Mouse (Mus musculus): ENCODE data around the gene 5730596B20Rik. TPM values are rescaled to one million over a fixed set of nuclear protein-coding genes. Genes with fewer than 3 reads are reported as not detected.

5730596B20Rik gene
- total RNA-seq (2017) = not detected in 3 replicates

DNA sequence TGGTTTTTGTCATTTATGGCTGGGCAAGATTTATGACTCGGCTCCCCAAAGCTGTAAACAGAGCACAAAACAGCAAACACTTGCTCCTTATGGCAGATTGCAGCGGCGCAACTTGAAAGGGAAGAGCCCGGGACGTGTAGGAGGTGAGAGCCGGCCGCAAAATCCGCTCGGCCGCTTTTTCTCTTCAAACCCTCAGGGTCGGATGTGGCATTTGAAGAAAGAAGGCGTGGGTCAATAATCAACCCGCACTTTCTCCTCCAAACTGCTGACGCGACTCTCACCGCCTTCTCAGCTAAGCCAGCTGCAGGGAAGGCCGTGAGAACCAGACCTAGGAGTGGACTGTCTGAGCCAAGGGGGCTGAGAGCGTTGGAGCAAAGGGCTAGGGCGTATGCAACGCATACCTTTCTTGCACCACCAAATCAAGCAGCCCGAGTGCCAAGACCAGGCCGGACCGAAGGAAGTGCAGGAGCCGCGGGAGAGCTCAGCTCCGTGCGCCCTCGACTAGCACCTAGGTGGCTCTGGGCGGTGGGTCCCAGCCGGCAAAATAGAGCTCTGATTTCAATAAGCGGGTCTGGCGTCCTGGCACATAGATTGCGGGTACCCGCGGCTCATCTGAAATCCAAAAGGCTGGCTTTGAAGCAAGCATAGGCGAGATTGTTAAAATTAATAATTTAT lies at the start of gene 5730596B20Rik:
Gene 5730596B20Rik, plus strand, starts transcription at position 438 of the 675 bp plus-strand sequence.
- no peak for ATAC-seq (replicated peaks; ENCODE audit: insufficient number of reproducible peaks, low FRiP score, low TSS enrichment, poor library complexity, severe bottlenecking)

DNA sequence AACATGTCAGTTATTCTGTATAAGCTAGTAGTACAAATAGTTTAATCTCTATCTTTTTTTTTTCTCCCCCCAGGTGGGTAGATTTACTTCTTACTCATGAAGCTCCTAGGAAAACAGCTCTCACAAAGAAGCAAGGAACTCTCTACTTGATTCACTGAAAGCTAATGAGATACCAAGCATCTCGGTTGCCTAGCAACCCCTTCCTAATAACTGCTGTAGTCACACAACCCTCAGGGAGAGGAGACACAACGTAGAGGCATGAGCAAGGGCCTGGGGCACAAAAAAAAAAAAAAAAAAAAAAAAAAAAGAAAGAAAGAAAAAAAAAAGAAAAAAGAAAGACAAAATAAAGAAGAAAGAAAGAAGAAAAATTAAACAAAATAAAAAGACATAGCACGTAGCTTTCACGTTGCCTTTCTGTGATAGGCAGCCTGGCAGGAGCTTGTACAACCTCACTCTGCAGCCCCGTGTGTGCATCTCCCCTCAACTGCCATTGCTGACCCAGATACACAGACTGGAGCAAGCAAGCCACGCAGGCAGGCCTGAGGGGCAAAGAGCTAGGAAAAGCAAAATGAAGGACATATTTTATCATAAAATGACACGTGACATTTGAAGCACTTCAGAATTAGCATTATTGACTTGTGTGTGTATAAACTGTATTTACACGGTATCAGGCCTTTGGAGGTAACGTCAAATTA lies 39.3 kb upstream of the 5730596B20Rik start:
- no peak for ATAC-seq (replicated peaks; ENCODE audit: insufficient number of reproducible peaks, low FRiP score, low TSS enrichment, poor library complexity, severe bottlenecking)

DNA sequence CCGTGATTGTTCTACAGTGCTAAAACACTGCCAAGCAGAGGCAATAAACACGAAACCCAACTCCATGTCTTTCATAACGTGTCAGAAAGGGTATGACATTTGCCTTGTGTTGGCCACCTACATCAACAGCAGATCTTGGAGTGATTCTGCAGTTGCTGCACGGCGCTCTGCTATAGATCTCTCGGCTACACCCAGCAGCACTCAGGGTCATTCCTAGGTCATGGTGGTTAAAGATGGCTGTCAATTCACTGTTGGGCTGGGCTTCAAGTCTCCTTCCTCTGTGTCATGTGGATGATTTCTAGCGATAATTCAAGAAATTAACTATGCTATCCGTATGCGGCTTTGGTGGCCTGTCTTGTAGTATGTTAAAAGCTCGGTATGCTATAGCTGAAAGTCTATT lies 38.7 kb upstream of the 5730596B20Rik start:
- no peak for ATAC-seq (replicated peaks; ENCODE audit: insufficient number of reproducible peaks, low FRiP score, low TSS enrichment, poor library complexity, severe bottlenecking)

DNA sequence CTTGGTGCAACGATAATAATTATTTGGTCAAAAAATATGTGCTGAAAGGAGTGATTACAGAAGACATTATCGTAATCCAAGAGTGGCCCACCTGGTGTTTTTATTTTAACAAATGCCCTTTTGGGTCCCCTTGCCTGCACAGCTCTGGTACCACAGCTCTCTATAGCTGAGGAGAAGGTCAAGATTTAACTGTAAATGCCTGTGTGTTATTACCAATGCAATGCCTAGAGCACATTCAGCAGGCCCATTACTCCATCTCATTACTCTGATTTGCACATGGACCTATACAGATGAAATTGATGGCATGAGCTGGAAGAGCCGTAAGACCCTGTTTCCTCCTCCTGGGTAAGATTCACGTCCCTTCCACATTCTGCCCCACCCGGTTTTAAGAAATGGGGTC lies 38.2 kb upstream of the 5730596B20Rik start:
- ATAC-seq (replicated peaks; ENCODE audit: insufficient number of reproducible peaks, low FRiP score, low TSS enrichment, poor library complexity, severe bottlenecking) = no peak

GRCm38 (mm10) chr6:52150401-52150966 lies 26.8 kb upstream of the 5730596B20Rik start:
- no peak for ATAC-seq (replicated peaks; ENCODE audit: insufficient number of reproducible peaks, low FRiP score, low TSS enrichment, poor library complexity, severe bottlenecking)

DNA sequence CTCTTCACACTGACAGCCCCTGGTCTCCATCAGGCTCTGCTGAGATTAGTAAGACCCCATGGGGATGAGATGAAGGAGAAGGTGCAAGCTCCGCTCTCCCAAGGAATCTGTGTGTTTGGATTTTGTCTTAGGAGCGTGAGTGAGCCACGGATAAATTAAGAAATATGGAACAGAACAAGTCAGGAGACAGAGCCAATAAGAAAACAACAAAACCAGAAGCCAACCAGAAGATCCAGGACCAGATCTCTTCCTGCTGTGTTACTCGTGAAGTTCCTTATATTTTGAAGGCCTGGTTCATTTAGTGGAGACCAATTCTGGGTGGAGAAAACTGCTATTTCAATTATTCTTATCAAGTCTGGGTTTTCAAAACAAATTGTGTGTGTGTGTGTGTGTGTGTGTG lies 25.7 kb upstream of the 5730596B20Rik start:
- ATAC-seq (replicated peaks; ENCODE audit: insufficient number of reproducible peaks, low FRiP score, low TSS enrichment, poor library complexity, severe bottlenecking) = no peak

DNA sequence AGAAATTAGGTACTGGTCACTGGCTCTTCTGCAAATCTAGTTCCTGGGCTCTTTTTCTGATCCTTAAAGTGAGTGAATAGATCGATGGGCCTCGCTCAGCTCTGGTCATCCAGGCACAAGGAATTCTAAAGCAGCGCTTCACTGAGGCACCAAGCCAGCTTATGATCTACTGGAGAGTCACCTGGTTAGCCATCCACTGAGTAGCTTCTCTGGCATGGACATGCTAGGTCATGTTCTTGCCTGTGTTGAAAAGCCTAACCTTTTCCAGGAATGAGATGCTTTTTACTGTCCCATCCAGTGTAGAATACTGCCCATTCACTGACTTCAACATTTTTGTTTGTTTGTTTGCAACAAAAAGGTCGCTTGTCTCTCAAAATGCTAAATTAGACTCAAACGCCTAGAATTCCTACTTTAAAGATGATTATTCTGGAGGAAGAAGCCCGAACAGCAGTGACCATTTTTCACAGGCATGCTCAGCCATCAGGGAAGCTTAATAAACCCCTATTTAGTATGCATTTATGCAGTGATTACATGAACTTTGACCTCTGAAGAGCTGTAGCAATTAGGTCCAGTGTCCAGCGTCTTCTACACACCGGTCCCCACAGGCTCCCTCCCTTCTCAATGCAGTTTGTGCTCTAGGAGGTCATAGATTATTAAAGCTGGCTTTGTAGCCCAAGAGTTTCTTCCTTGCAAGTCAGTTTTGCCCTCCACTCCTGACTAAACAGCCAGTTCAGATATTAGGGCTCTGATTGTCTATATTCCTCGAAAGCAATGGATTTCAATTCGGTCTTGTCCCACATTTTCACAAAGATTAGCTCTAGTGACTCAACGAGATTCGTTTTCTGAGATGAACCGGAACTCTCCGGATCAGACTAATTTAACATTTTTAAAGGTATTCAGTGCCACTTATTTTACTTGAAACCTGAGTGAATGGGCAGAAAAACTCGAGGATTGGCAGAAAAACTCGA lies 24.8 kb upstream of the 5730596B20Rik start:
- no peak for ATAC-seq (replicated peaks; ENCODE audit: insufficient number of reproducible peaks, low FRiP score, low TSS enrichment, poor library complexity, severe bottlenecking)

GRCm38 (mm10) chr6:52153270-52153669 lies 24.0 kb upstream of the 5730596B20Rik start:
- ATAC-seq (replicated peaks; ENCODE audit: insufficient number of reproducible peaks, low FRiP score, low TSS enrichment, poor library complexity, severe bottlenecking) = no peak

DNA sequence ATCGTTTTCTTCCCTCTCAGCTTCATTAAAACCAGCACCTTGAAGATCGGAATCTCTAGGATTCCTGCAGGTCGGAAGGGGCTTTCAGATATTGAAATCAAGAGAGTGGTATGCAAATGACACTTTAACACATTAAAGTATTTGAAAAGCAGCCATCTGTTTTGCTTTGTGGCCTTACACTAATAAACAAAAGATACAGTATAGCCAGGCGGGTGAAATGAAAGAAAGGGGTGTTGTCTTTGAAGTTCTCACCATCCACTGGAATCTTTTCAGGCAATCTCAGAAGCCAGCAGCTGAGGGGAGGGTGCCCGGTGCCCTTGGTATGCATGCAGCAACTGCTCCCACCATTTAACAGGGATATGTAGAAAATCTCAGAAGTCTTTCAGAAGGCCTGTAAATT lies 23.3 kb upstream of the 5730596B20Rik start:
- ATAC-seq (replicated peaks; ENCODE audit: insufficient number of reproducible peaks, low FRiP score, low TSS enrichment, poor library complexity, severe bottlenecking) = no peak

DNA sequence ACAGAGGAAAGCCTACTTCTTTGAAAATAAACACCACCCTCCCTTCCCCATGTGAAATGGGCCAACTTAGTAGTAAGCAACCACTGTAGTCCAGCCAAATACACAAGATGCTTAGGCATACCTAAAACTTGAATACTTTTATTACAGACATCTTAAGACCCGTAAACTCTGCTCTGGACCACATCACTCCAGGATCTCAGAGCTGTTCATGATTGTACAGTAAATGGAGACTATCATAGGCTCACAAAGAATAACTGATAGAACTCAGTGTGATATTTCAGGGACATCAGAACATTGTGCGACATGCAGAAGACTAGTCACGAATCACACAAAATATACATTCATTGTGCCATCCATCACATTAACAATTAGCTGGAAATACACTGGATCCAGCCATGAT lies 21.8 kb upstream of the 5730596B20Rik start:
- no peak for ATAC-seq (replicated peaks; ENCODE audit: insufficient number of reproducible peaks, low FRiP score, low TSS enrichment, poor library complexity, severe bottlenecking)

DNA sequence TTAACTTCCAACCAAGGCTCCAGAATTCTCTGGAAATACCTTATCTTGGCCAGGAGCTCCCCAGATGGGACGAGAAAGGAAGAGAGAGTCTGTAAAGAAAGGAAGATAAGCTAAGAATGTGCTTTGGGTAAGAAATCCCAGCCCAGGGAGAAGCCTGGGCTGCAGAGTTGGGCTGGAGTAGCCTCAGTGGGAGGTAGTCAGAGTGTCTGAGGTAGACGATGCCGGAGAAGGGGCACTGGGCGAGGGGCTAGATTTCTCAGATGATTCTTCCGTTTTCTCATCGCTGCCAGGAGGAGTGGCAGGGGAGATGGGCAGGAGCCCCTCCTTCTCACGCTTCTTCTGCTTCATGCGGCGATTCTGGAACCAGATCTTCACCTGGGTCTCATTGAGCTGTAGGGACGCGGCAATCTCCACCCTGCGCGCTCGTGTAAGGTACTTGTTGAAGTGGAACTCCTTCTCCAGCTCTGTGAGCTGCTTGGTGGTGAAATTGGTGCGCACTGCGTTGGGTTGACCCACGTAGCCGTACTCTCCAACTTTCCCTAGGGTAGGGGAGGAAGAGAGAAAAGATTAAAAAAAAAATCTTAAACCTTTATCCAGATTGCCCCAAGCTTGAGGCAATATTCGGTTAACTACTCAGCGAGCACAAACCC lies 20.6 kb upstream of the 5730596B20Rik start:
- no peak for ATAC-seq (replicated peaks; ENCODE audit: insufficient number of reproducible peaks, low FRiP score, low TSS enrichment, poor library complexity, severe bottlenecking)

DNA sequence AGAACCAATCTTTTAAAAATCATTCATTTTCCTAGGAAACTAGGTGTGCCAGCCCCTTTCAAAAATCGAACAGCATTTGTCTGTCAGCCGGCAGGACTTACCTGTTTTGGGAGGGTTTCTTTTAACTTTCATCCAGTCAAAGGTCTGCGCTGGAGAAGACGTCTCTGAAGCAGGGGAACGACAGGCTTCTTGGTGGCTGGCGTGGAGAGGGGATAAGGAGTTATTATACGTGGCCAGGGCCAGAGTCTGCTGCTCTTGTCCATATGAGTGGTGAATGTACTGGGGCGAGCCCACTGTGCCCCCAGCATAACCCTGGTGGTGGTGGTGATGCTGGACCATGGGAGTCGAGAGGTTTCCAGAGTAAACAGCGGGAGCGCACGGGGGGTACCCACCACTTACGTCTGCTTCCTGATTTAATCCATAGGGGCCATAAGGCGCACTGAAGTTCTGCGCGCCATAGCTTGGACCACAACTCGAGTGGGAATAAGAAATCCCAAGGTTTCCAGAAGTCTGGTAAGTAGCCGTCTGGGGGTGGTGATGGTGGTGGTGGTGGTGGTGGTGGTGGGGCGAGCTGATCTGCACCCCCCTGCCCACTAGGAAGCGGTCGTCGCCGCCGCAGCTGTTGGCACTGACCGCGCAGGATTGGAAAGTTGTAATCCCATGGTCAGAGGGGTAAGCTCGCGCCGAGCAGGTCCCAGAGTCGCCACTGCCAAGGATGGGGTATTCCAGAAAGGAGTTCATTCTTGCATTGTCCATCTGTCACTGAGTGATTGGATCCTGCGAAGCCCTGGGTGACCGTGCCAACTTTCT lies 19.6 kb upstream of the 5730596B20Rik start:
- ATAC-seq (replicated peaks; ENCODE audit: insufficient number of reproducible peaks, low FRiP score, low TSS enrichment, poor library complexity, severe bottlenecking) = no peak

DNA sequence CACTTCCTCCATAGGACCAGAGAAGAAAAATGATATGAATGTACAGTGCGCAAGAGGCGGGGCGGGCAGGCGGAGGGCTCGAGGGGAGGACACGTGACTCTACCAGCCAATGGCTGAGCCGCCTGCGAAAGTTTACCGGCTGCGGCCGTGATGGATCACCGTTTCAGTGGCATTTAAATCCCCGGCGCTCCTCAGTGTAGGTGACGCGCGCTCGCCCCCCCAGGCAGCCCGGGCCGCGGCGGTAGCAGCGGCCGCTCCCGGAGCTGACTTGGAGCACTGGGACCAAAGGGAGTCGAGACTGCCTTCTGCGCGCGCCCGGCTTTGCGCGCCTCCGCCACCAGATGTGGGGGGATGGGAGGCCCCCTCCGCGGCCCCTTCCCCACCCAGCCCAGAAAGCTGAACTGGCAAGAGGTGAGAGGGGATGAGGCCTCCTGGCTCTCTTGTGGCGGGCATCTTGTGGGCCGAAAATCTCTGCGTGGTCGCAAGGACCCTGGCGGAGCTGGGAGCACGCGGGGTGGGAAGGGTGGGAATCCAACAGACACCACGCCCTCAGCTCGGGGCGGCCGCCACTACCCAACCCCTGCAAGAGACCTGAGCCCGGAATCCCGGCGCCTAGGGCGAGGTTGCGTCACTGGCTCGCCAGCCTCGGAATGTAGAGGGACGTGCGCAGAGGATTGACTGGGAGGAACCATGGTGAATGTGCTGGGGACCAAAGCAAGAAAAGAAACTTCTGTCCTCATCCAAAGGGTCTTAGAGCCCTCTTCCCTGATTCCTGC lies 18.8 kb upstream of the 5730596B20Rik start, which contains the start of gene Hoxa1:
Gene Hoxa1, minus strand, starts transcription at position 42 of the 776 bp plus-strand sequence.
- peak; percentile 83 for ATAC-seq (replicated peaks; ENCODE audit: insufficient number of reproducible peaks, low FRiP score, low TSS enrichment, poor library complexity, severe bottlenecking)

DNA sequence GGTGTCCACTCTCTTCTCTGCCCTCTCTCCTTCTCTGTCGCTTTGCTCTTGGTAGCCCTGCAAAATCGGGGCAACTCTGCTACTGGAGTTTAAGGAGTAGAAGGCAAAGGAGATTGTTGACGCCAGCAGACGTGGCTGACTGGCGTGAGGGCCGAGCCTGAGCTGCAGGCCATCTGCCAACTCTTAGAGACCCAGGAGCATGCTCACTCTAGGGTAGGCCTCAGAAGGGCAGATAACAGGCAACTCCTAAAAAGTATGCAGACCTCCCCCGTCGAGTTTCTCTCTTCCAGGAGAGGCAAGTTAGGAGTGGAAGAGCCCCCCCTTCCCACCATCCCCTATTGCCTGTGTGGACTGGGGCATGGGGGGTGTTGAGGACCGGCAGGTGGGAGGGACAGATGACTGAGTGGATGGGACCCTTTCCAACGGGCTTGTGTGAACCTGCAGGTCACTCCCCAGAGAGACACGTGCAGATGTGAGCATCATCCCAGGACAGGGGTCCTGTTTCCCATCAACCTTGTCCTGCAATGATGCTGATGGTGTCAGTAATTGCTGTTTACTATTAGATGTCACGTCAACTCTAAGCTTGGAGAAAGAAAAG lies 18.0 kb upstream of the 5730596B20Rik start:
- ATAC-seq (replicated peaks; ENCODE audit: insufficient number of reproducible peaks, low FRiP score, low TSS enrichment, poor library complexity, severe bottlenecking) = no peak

- ATAC-seq (replicated peaks; ENCODE audit: insufficient number of reproducible peaks, low FRiP score, low TSS enrichment, poor library complexity, severe bottlenecking) = no peak
These were observed 17.3 kb upstream of the 5730596B20Rik start for GRCm38 (mm10) chr6:52159979-52160378.

GRCm38 (mm10) chr6:52160511-52161335 lies 16.6 kb upstream of the 5730596B20Rik start:
- ATAC-seq (replicated peaks; ENCODE audit: insufficient number of reproducible peaks, low FRiP score, low TSS enrichment, poor library complexity, severe bottlenecking) = no peak
